Mouse (Mus musculus) monocyte, adult 2 months (primary cell): ENCODE results near the gene Gm19426.
"Not testable (repeated sequence)": the region's sequence is repeated elsewhere in the genome, so short reads cannot be mapped to it uniquely, and the experiment has no call there.

Source experiments
- DNase-seq, 2 experiments: peaks; one replicate each; pipeline ENCODE4 v3.0.0; 2022; ENCODE audit warnings: low spot score in 2 of 2, low read depth in 1 of 2

Gm19426 gene

GRCm38 (mm10) chr2:84750115-84750514, 6.7 kb upstream of the Gm19426 start:
- no peak for DNase-seq

GRCm38 (mm10) chr2:84744126-84744525, 671 bp upstream of the Gm19426 start:
- no peak for DNase-seq

- DNase-seq = no peak
Measured at GRCm38 (mm10) chr2:84742451-84743283, 788 bp downstream of the Gm19426 start.

GRCm38 (mm10) chr2:84741841-84742450, 1.5 kb downstream of the Gm19426 start:
- no peak for DNase-seq

- DNase-seq = no peak
Measured at GRCm38 (mm10) chr2:84740608-84741333, 2.7 kb downstream of the Gm19426 start.

- no peak for DNase-seq
Measured at GRCm38 (mm10) chr2:84738271-84738911, 5.1 kb downstream of the Gm19426 start.

- DNase-seq = no peak
Measured at GRCm38 (mm10) chr2:84737451-84737925, 6.0 kb downstream of the Gm19426 start.

GRCm38 (mm10) chr2:84736312-84737161, 6.9 kb downstream of the Gm19426 start:
- DNase-seq = no peak

GRCm38 (mm10) chr2:84735346-84735920, 8.0 kb downstream of the Gm19426 start:
- no peak for DNase-seq

- DNase-seq = no peak
Measured at GRCm38 (mm10) chr2:84734919-84735318, 8.5 kb downstream of the Gm19426 start.

- DNase-seq = no peak
Measured at GRCm38 (mm10) chr2:84734351-84734864, 9.0 kb downstream of the Gm19426 start.

GRCm38 (mm10) chr2:84733579-84734300, 9.7 kb downstream of the Gm19426 start, which contains the start of gene Ypel4:
Ypel4 (plus strand) TSS chr2:84734058.
- DNase-seq = no peak

- DNase-seq = no peak
Measured at GRCm38 (mm10) chr2:84732394-84732793, 11.1 kb downstream of the Gm19426 start.

- DNase-seq = no peak
Measured at GRCm38 (mm10) chr2:84731206-84731605, 12.2 kb downstream of the Gm19426 start.

- not testable (repeated sequence) for DNase-seq
Measured at GRCm38 (mm10) chr2:84728191-84728590, 15.3 kb downstream of the Gm19426 start.

- peak; percentile 90 to 91 for DNase-seq
Measured at GRCm38 (mm10) chr2:84727172-84727858, 16.1 kb downstream of the Gm19426 start, which contains the start of gene Clp1. Clp1 (minus strand) TSS chr2:84727350.

- DNase-seq = no peak
Measured at GRCm38 (mm10) chr2:84726716-84727115, 16.7 kb downstream of the Gm19426 start.

- DNase-seq = no peak
Measured at GRCm38 (mm10) chr2:84725770-84726169, 17.7 kb downstream of the Gm19426 start.
